Mouse (Mus musculus): Measurements from ENCODE around the gene Snx10.

Gene Snx10

DNA sequence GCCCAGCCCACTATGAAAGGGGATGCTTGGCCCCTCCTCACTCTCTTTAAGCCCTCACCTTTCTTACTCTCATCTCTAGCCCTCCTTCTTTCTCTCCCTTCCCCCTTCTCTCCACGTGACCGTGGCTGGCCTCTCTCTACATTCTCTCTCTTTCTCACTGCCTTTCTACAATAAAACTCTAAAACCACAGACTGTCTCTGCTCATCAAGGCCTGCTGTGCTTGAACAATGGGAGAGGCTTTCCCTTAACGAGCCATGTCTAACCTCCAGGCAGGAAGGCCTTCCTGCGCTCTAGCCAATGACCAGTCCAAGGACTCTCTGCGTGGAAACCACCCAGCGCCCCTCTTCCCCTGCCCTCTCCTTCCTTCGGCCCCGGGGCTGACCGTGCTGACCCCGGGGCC lies 11.9 kb downstream of the Snx10 start:
- no peak for DNase-seq

DNA sequence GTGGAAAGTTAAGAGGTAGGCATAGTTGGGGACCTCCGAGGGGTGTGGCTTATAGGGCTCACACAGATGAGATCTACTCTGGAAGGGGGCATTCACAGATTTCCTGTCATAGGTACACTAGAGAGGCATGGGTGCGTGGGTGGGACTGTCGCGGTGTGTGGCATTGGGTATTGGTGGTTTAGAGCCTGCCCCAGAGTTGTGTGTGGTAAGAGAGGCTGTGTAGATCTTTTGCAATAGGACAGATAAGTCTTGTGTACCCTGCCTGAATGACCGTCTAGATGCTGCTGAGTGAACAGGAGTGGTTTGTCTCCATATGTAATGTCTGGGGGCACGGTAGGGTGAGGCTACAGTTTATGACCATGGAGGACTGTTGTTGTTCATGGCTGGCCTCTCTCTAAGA lies 16.8 kb downstream of the Snx10 start:
- DNase-seq = no peak

DNA sequence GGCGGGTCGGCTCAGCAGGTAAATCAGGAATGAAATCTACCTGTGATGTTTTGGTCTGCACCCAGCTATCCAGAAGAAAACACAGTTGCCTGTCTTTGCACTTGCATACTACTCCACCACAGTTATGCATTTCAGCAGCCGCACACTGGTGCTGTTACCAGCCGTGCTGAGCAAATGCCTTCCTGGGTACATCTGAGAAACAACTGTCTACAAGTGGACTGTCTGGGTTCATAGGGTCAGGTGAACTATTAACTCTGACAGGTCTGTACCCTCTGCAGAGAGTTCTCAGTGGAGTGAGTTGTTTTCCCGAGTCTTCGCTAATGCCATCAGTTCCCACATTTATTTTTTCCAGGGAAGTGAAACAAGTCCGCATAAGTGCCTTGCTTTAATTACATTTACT lies 17.7 kb downstream of the Snx10 start:
- DNase-seq = no peak

DNA sequence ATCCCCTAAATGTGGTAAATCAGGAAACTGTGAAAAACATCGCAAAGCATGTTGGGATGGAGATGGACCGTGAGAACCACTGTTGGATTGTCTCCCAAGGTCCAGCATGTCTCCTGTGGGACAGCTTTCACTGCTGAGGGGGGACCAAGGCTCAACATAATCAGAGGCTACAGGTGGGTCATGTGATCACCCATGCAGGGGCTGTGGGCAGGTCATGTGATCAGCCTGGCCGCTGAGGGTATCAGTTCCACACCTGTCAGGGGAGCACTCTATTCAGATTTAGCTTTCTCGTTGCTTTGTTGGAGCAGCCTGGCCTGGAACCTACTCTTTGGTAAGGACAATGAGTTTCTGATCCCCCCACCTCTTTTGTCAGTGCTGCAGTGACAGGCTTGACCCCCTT lies 18.4 kb downstream of the Snx10 start:
- no peak for DNase-seq

DNA sequence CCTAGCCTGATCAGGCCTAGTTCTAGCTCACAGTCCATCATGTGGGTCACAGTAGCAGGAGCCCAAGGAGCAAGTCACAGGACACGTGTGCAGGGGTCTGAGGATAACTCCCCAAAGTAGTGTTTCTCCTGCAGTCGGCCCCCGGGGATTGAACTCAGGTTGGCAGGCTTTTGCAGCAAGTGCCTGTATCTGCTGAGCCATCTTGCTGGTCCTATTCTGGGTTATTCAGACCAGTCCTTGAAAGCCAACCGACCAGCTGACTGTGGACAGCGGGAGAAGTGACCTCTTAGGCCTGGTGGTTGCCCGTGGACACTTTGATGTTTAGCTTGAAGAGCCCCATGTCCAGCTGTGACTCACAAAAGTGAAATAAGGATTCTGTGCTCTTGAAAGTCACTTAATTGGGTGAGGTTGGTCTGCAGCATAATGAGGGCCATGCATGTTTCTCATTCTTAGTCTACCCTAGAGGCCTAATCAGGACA lies 20.0 kb downstream of the Snx10 start:
- DNase-seq = peak; percentile 17

DNA sequence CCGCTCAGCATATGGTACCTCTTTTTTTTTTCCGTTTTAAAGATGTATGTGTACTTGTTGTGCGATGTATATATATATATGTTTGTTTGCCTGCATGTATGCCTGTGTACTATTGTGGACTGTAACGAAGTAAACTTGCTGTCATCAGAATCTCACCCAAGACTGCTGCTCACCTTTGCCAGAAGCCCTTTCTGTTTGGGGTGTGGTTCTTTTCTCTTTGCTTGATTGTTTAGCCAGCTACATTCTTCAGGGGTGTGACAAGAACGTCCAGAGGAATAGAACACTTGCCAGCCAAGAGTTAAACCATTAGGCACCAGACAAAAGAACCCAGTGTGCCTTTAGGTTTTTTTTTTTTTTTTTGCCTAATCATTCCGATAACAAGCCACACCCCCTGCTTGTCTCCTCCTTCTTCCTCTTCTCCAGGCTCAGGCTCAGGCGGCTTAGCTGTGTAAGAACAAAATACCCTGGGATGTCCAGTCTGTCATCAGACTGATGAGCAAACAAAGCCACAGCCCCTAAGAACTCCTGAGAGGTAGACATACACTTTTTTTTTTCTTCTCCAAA lies 20.5 kb downstream of the Snx10 start:
- DNase-seq = peak; percentile 50

DNA sequence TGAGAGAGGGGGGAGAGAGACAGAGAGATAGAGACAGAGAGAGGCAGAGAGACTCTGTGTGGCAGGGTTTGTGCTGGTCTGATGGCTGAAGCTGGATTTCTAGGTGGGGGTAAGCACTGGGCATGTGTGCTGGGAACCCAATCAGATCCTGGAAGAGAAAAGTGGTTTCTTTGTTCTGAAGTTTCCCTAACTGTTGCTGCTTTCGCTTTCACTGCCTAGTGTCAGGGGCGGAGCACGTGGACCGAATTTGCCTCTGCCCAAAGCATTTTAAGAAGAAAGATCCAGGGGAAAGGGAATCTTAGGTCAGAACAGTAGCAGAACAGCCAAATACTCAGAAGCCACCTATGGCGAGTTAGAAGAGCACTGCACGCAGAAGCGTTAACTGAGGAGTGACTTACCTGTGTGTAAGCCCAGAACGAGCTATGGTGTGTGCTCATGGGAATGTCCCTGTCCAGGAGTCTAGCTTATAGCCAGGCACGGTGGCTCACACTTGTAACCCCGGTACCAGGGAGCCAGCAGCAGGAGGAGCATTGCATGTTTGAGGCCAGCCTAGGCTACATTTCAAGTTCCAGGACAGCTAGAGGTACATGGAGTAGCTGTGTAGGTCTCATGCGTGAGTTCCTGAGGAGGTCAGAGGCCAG lies 21.6 kb downstream of the Snx10 start:
- DNase-seq = no peak

DNA sequence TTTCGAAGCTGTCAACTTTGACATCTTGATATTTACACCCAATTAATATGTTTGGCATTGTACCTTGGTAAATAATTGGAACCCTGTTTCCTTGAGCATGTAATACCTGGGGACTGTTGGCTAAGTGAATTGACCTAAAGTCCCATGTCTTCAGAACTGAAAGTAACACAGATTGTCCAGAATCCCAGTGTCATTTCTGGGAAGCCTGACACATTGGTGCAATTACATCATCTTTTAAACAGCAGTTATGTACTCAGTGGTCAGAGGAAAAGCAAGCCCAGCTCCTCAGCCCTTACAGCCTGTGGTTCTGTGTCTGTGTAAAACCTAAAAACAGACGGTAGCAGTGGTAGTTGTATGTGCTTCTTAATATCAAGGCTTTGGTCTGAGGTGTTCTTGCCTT lies 22.4 kb downstream of the Snx10 start:
- no peak for DNase-seq

DNA sequence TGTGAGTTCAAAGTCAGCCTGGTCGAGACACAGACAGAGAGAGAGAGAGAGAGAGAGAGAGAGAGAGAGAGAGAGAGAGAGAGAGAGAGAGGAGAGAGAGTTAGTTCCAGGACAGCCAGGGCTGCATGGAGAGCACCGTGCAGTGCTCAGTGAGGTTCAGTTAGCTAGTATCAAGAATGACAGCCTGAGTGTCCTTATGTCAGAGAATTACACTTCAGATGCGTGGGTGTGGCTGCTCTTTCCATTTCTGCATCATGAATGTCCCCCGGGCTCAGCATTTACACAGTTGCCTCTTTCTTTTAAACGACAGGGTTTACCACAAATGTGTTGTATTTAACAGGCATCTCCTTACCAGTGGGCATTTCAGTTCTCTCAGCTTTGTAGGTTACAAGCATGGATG lies 25.1 kb downstream of the Snx10 start:
- no peak for DNase-seq

DNA sequence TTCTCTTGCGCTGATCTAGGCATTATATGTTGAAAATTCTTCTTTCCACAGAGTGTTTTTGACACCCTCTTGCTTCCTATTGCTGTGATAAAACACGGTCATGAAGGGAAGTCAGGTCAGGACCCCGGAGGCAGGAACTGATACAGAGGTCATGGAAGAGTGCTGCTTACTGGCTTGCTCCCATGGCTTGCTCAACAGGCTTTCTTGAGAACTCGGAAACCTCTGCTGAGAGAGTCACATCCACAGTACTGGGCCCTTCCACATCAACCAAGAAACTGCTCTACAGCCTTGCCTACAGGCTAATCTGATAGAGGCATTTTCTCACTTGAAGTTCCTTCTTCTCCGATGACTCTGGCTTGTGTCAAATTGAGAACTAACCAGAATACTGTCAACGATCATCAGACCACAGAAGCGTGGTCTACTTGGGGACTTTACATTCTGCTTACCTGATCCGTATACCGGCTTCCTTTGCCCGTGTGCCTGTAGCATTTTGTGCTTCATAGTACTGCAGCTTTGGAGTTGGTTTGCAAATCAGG lies 27.6 kb downstream of the Snx10 start:
- no peak for DNase-seq

DNA sequence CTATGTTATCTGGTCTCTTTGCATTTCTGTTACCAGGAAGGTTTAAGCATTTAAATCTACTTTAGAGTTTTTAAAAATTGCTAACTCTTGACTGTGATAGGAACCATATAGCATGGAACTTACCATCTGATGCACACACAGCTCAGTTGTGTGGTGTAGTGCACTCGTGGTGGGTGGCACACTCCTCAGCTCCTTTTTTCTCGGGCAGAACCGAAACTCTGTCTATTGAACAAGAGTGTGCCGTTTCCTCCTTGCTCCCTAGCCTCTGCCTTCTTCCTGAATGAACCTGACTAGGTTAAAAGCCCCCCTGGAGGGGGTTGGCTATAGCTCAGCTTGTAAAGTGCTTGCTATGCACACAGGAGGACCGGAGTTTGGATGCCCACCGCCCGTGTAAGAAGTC lies 32.9 kb downstream of the Snx10 start:
- DNase-seq = no peak

DNA sequence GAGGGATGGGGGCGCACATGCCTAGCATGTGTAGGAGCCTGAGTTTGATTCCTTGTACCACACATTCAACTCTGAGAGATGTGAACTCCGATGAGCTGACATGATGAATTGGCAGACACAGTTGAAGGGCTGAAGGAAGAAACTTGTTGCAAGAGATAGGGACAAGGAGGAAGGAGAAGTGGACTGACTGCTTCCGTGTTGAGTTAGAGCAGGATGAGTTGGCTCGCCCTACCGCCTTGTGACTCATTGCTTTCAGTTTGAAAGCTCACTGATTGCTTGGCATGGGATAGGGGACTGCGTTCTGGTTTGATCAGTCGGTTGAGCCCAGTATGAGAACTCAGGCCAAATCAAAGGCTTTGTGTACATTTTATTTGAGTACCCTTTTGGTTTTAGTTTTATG lies 34.6 kb downstream of the Snx10 start:
- no peak for DNase-seq

DNA sequence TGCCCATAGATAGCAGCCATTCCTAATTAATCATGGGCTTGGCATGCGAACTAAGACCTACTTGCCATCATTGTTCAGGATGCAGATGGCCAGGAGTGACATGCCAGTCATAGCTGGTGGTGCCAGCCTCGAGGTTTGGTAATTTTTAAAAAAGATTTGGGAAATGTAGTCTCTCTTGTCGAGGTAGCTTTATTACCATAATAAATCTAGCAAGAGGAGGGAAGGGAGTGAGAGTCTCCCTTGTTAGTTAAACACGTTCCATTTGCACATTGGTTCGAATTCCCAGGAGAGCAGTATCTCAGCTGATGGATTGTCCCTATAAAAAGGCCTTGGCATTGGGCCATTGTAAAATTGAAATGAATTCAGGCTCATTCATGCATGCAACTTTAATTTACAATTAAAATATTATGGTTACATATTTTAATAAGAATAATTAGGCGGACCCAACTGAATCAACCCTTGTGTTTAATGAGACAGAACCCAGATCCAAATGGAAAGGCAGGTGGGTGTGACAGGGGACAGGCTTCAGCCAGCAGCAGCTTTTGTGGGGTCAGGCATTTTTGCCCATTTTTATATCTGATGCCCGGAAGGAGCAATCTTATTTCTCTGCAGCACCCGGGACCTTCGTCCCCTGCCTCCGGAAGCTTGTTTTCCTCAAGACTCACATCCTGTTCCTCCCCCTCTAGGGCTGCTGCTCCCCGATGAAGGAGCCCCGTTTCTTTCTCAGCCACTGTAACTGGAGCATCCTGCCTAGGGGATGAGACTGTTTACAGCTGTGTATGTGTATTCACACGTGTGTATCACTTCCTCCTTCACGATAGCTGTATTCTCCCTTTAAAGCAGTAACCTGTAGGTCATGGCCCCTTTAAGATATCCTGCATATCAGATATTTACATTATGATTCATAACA lies 43.3 kb downstream of the Snx10 start:
- no peak for DNase-seq

DNA sequence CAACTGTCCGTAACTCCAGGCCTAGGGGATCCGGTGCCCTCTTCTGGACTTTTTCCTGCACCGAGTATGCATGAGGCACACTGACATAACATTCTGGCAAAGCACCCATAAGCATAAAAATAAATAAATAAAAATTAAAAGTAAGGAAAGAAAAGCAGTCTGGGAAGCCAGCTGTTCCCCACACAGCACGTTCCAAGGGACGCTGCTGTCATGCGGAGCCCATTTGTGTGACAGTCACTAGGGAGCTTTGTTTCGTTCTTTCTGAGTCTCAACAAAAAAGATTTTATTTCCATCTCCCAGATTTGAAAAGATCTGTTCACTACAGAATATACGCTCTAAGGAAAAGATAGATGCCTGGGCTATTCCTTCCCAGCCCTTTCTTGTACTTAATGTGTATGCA lies 45.4 kb downstream of the Snx10 start:
- DNase-seq = no peak

DNA sequence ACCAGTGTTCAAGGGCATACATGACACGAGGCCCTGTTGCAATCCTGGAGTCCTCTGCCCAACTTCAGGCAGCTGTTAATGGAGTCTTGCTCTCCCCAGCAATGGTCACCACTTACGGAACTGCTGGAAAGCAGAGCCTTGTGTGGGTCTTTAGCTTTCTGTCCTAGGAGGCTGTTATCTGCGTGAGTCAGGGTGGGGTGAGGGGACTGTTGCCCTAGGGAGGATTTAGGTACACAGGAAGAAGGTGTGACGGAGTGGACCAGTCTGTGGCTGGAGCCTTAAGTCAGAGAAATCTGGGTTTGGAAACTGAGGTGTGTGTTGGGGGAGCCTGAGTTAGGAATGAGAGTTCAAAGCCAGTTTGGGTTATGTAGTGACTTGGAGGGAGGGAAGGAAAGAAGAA lies 49.4 kb downstream of the Snx10 start:
- DNase-seq = no peak

DNA sequence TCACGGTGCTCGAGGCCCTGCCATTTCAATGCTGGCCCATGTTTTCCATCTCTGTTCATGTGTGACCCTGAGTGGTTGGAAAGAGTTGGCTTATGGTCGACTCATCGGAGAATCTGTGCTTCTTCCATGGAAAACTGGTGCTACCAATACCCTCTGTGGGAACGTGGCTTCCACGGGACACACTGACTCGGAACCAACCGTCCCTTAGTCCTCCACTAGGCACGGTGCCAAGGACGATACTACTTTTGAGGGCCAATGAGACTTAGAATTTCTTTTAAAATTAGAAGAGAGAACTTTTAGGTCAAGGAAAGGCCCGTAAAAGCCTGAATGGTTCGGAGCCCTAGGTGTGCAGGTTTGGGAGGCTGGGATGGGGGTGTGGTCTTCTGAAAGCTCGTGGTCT lies 50.4 kb downstream of the Snx10 start:
- DNase-seq = no peak

DNA sequence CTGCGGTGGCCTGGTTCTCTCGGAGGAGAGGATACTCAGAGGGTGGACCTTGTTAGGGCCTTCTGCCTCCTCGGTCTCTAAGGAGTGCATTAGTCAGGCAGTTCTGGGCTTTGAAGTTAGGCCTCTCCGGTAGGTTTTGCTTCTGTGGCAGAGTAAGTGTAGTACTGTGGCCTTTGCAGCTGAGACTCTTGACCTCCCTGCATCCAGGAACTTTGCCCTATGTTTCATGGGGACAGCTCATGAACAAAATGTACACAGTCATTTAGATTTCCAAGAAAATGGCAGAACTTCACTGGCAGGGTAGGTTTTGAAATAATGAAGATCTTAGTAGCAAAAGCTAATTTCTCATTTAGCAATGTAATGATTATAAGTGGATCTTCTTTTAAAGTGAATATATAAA lies 54.7 kb downstream of the Snx10 start:
- DNase-seq = no peak

DNA sequence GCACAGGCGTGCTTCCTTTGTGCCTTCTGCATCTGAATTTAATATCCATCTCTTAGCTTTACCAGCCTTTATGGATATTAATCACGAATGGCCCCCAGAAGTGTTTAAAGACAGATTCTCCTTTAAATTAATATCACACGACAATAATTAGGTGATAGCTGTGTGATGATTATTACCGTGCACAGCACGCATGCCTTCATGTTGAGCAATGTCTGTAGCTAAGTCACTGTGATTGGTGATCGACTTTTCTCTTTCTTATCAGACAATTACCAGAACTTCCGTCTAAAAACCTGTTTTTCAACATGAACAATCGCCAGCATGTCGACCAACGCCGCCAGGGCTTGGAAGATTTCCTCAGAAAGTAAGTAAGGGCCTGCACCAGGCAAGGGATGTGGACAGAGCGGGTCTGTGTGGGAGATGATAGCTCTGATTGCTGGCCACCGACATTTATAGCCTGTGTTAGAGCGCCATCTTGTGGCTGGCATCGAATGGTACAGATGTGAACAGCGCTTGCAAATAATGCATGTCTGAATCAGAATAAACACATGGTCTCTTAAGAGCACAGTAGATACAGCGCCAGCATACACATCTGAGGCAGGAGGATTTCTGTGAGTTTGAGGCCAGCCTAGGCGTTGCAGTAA lies 56.5 kb downstream of the Snx10 start:
- peak; percentile 88 for DNase-seq

DNA sequence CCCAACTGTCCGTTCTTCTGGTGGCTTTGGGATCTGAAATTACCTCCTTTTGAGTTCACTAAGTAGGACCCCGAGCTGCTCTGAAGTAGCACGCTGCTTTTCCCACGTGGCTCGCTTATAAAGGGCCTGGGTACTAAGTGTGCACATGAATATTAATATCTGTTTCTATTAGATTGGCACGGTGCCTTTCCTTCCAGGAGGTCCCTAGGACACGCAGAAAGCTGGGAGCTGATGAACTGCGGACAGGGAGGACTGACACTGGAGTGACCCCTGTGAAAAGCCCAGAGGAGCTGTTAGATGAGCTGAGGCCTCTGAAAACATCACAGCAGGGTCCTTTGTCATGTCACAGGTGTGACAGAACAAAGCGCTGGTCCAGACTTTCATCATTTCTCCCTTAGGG lies 57.7 kb downstream of the Snx10 start:
- no peak for DNase-seq

DNA sequence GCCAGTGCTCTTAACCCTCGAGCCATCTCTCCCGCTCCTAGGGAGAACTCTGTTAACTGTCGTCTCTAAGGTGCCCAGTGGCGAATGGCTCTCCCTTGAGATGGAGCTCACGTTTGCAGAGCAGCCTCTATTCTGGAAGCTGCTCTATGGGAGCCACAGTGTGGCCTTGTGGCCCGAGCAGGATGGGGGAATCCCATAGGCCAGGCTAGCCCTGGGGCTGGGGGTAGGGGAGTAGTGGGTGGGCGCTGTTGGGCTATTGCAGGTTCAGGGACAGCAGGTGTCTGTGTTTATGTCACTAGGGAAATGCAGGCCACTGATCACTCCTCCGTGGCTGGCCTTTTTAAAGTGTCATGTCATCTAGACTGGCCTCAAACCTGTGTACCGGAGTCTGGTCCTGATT lies 58.4 kb downstream of the Snx10 start:
- no peak for DNase-seq

DNA sequence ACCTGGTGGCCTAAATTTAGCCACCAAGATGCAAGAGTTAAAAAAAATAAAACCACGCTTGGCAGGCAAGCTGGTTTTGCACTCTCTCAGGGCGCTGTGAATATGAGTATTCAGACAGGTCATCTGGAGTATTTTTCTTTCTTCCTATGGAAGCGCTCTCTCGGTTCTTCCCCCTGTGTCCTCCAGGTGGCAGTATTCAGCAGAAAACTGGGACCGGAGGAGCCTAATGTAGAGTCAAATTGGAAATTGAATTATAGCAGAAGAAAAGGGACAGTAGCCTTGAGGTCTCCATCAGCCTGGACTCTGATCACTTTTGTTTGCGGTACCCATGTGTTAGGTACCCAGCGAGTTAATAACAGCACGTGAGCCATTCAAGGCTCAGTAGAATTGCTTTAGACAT lies 62.3 kb downstream of the Snx10 start:
- DNase-seq = peak; percentile 72

DNA sequence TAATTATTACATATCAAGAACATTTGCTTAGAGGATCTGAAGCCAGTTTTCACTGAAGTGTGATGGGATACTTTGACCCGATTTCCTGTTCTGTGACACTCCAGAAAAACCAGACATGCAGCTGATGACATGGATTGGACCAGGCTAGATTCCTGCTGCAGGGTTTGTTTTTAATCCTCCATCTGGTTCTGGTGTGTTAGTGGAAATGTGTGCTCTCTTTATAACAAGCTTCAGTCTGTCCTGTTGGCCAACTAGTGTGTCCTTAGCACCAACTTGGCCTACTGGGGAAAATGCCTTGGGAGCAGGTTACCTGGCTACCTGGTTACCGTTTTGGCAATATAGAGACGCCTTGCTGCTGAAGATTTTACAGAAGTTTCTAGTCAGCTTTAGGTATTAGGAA lies 63.6 kb downstream of the Snx10 start:
- DNase-seq = no peak

DNA sequence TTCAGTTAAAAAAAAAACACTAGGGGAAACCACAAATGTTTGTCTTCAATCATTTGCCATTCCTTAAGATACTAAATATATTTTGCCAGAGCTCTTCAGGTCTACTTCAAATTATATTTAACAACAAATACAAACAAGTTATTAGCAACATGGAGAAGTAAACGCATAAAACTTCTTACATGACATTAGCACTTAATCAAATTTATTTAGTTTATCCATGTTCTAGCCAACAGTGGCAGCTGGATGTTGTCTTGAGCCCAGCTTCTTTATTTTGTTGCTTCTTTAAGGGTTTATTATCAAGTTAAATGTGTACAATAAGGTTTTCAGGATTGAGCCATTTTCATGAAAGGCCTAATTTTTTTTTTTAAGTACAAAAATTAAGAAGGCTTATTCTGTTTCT lies 67.6 kb downstream of the Snx10 start:
- no peak for DNase-seq
